Mouse (Mus musculus) C2C12 (cell line): ENCODE data around the gene Olfr323. TPM values are rescaled to one million over a fixed set of nuclear protein-coding genes. Genes with fewer than 3 reads are reported as not detected.

Experiments used
- polyA plus RNA-seq: library from polyadenylated mRNA; unstranded; fragments of >200 nt; fragmentation: generic; extraction: Trizol; gene quantifications from one replicate; pipeline ENCODE4 v1.2.1, GENCODE M21; 2012; ENCODE audit warnings: missing spikeins

Olfr323 gene
- polyA plus RNA-seq, 1 experiment: not detected

Other genes with a start within 250 kb of the Olfr323 start
- gene 1810065E05Rik, start 209.4 kb downstream of the Olfr323 start, polyA plus RNA-seq: not detected
- gene Gm12253, start 197.9 kb downstream of the Olfr323 start, polyA plus RNA-seq: not detected
- not detected for gene Lypd9, start 177.6 kb downstream of the Olfr323 start, polyA plus RNA-seq
- not detected for gene Olfr30, start 168.2 kb downstream of the Olfr323 start, polyA plus RNA-seq
- gene Olfr332, start 137.9 kb downstream of the Olfr323 start, polyA plus RNA-seq: not detected
- gene Olfr331, start 127.9 kb downstream of the Olfr323 start, polyA plus RNA-seq: not detected
- gene Olfr330, start 95.7 kb downstream of the Olfr323 start, polyA plus RNA-seq: not detected
- not detected for gene Olfr329-ps, start 84.1 kb downstream of the Olfr323 start, polyA plus RNA-seq
- gene Olfr328, start 74.9 kb downstream of the Olfr323 start, polyA plus RNA-seq: not detected
- not detected for gene Olfr224, start 59.9 kb downstream of the Olfr323 start, polyA plus RNA-seq
- not detected for gene Olfr325, start 52.8 kb downstream of the Olfr323 start, polyA plus RNA-seq
- not detected for gene Olfr324, start 35.4 kb downstream of the Olfr323 start, polyA plus RNA-seq
- not detected for gene 2210407C18Rik, start 14.4 kb downstream of the Olfr323 start, polyA plus RNA-seq
- not detected for gene Trim58, start 10.0 kb upstream of the Olfr323 start, polyA plus RNA-seq
- gene Olfr322, start 28.3 kb upstream of the Olfr323 start, polyA plus RNA-seq: not detected
- not detected for gene Olfr320, start 50.6 kb upstream of the Olfr323 start, polyA plus RNA-seq
- gene Olfr319, start 68.7 kb upstream of the Olfr323 start, polyA plus RNA-seq: not detected
- not detected for gene Olfr318, start 93.5 kb upstream of the Olfr323 start, polyA plus RNA-seq
- gene Olfr317, start 108.7 kb upstream of the Olfr323 start, polyA plus RNA-seq: not detected
- not detected for gene Olfr316, start 122.2 kb upstream of the Olfr323 start, polyA plus RNA-seq
- not detected for gene Olfr315, start 142.7 kb upstream of the Olfr323 start, polyA plus RNA-seq
- gene Olfr314, start 152.5 kb upstream of the Olfr323 start, polyA plus RNA-seq: not detected
- not detected for gene Fam183b, start 171.5 kb upstream of the Olfr323 start, polyA plus RNA-seq
- not detected for gene Olfr313, start 184.5 kb upstream of the Olfr323 start, polyA plus RNA-seq
- gene Olfr312, start 198.7 kb upstream of the Olfr323 start, polyA plus RNA-seq: not detected
- gene Olfr311, start 208.8 kb upstream of the Olfr323 start, polyA plus RNA-seq: not detected
- 0.32 TPM for gene Gm12258, start 216.7 kb upstream of the Olfr323 start, polyA plus RNA-seq
- gene 2810021J22Rik, start 236.7 kb upstream of the Olfr323 start, polyA plus RNA-seq: 2.2 TPM